Mouse (Mus musculus) MEL (cell line): ENCODE measurements at regions not wholly inside any gene's neighbourhood (a gene's known extent, or its start where the extent isn't known, plus 50 kb on each side); places are given as distances from the start of the nearest gene placed in this dataset.

ENCODE experiments used
- CTCF ChIP-seq, 3 experiments: IDR thresholded peaks in 2 of 3; conservative IDR thresholded peaks in 1 of 3; 2 replicates each; pipeline ENCODE4 v1.5.1; 2011 to 2012; ENCODE audit warnings: low read length in 3 of 3, low read depth in 2 of 3, mild to moderate bottlenecking in 2 of 3, improper control_type of control experiment in 1 of 3, inconsistent platforms in 1 of 3, mixed read lengths in 1 of 3, moderate library complexity in 1 of 3; ENCODE audit not compliant: control insufficient read depth in 1 of 3, insufficient read depth in 1 of 3, poor library complexity in 1 of 3, severe bottlenecking in 1 of 3
- ELF1 ChIP-seq: IDR thresholded peaks from 2 replicates; pipeline ENCODE4 v1.6.1; 2014; ENCODE audit warnings: low read depth, mild to moderate bottlenecking, inconsistent platforms, low read length, improper control_type of control experiment, moderate library complexity
- EP300 ChIP-seq, 2 experiments: IDR thresholded peaks; 2 replicates each; pipeline ENCODE4 v1.6.1; 2011; ENCODE audit warnings: improper control_type of control experiment in 2 of 2, low read length in 2 of 2, low read depth in 1 of 2, mild to moderate bottlenecking in 1 of 2
- MAFK ChIP-seq: IDR thresholded peaks from 2 replicates; pipeline ENCODE4 v1.6.1; 2011; ENCODE audit warnings: low read depth, mild to moderate bottlenecking, low read length, improper control_type of control experiment, borderline replicate concordance
- NRF1 ChIP-seq: IDR thresholded peaks from 2 replicates; pipeline ENCODE4 v1.6.1; 2014; ENCODE audit warnings: low read depth, mild to moderate bottlenecking, inconsistent platforms, low read length, improper control_type of control experiment, moderate library complexity; ENCODE audit not compliant: poor library complexity, insufficient read depth, severe bottlenecking
- POLR2A ChIP-seq, 2 experiments: IDR thresholded peaks; 2 replicates each; pipeline ENCODE4 v1.6.1; 2011 to 2012; ENCODE audit warnings: low read length in 2 of 2, mild to moderate bottlenecking in 2 of 2, control low read depth in 1 of 2, improper control_type of control experiment in 1 of 2, low read depth in 1 of 2, moderate library complexity in 1 of 2; ENCODE audit not compliant: control insufficient read depth in 1 of 2, insufficient read depth in 1 of 2, poor library complexity in 1 of 2
- RCOR1 ChIP-seq: IDR thresholded peaks from 2 replicates; pipeline ENCODE4 v1.6.1; 2012; ENCODE audit warnings: low read depth, mild to moderate bottlenecking, inconsistent platforms, low read length, improper control_type of control experiment
- SMC3 ChIP-seq: IDR thresholded peaks from 2 replicates; pipeline ENCODE4 v1.6.1; 2011; ENCODE audit warnings: low read depth, low read length, improper control_type of control experiment

DNA sequence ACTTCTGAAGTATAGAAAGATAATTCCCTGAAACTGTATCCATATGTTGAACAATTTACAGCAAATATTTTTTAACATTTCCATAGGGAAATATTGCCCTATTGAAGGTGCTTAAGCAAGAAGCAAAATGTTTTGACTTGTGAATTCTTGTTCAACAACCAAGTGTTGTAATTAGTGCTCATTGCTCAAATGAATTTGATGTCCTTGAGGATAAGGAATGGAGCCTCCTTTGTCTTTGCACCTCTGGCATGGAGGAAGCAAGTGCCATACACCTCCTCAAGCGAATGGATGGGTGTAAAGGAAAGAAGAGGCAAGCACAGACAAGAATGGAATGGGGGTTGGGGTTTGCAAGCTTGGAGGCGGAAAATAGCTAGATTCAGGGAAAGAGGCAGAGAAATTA lies 59.2 kb upstream of the Agbl1 start:
- no peak for TF ChIP-seq POLR2A (IDR thresholded peaks at IDR 0.05; ENCODE audit: control insufficient read depth in 1 of 2, insufficient read depth in 1 of 2, low read depth in 1 of 2, low read length in 2 of 2, poor library complexity in 1 of 2)
- TF ChIP-seq ELF1: no peak
- no peak for TF ChIP-seq SMC3
- no peak for TF ChIP-seq CTCF (IDR thresholded peaks at IDR 0.05 in 2 of 3, conservative IDR thresholded peaks at IDR 0.05 in 1 of 3; ENCODE audit: control insufficient read depth in 1 of 3, insufficient read depth in 1 of 3, low read depth in 2 of 3, low read length in 3 of 3, poor library complexity in 1 of 3, severe bottlenecking in 1 of 3)
- TF ChIP-seq MAFK: no peak
- TF ChIP-seq EP300 (IDR thresholded peaks at IDR 0.05; ENCODE audit: low read depth in 1 of 2, low read length in 2 of 2): no peak
- TF ChIP-seq NRF1: no peak
- no peak for TF ChIP-seq RCOR1
